Mouse (Mus musculus) testis, postnatal 10 days (tissue): ENCODE results near the gene Gprin1.

Experiments used
- DNase-seq: peaks from one replicate; pipeline ENCODE4 v3.0.0; 2021; ENCODE audit warnings: low spot score

Gprin1 gene

GRCm38 (mm10) chr13:54760164-54760795 lies 10.6 kb upstream of the Gprin1 start:
- DNase-seq, result no peak

- no peak for DNase-seq
Observed at GRCm38 (mm10) chr13:54759496-54759895, 9.8 kb upstream of the Gprin1 start.

GRCm38 (mm10) chr13:54758756-54759470 lies 9.2 kb upstream of the Gprin1 start:
- DNase-seq, result peak; percentile 48

- DNase-seq, result peak; percentile 90
Observed at GRCm38 (mm10) chr13:54758045-54758755, 8.5 kb upstream of the Gprin1 start.

- no peak for DNase-seq
Observed at GRCm38 (mm10) chr13:54757093-54757830, 7.6 kb upstream of the Gprin1 start.

- DNase-seq, result no peak
Observed at GRCm38 (mm10) chr13:54756156-54756712, 6.6 kb upstream of the Gprin1 start.

GRCm38 (mm10) chr13:54755201-54755830 lies 5.6 kb upstream of the Gprin1 start:
- DNase-seq, result no peak

GRCm38 (mm10) chr13:54754169-54755080 lies 4.8 kb upstream of the Gprin1 start:
- no peak for DNase-seq

- DNase-seq, result no peak
Observed at GRCm38 (mm10) chr13:54753733-54754132, 4.1 kb upstream of the Gprin1 start.

- DNase-seq, result no peak
Observed at GRCm38 (mm10) chr13:54752656-54753055, 3.0 kb upstream of the Gprin1 start.

- peak; percentile 78 for DNase-seq
Observed at GRCm38 (mm10) chr13:54750699-54751098, 1.0 kb upstream of the Gprin1 start.

GRCm38 (mm10) chr13:54749061-54749863 lies 412 bp downstream of the Gprin1 start:
- peak; percentile 68 for DNase-seq

- no peak for DNase-seq
Observed at GRCm38 (mm10) chr13:54748721-54749060, 983 bp downstream of the Gprin1 start.

- no peak for DNase-seq
Observed at GRCm38 (mm10) chr13:54748190-54748589, 1.5 kb downstream of the Gprin1 start.

GRCm38 (mm10) chr13:54746896-54747295 lies 2.8 kb downstream of the Gprin1 start:
- no peak for DNase-seq

- DNase-seq, result no peak
Observed at GRCm38 (mm10) chr13:54746110-54746509, 3.6 kb downstream of the Gprin1 start.

- DNase-seq, result no peak
Observed at GRCm38 (mm10) chr13:54738213-54738601, 11.5 kb downstream of the Gprin1 start.

GRCm38 (mm10) chr13:54737488-54738212 lies 12.0 kb downstream of the Gprin1 start:
- peak; percentile 52 for DNase-seq

GRCm38 (mm10) chr13:54736931-54737330 lies 12.7 kb downstream of the Gprin1 start:
- DNase-seq, result no peak
